Mouse (Mus musculus) embryonic facial prominence, embryonic 13.5 days (tissue): ENCODE data around the gene Dguok. TPM values are rescaled to one million over a fixed set of nuclear protein-coding genes. Genes with fewer than 3 reads are reported as not detected.
A peak's percentile ranks its signal among the peaks of the same experiment; 100 is the strongest.

Experiments
- ATAC-seq: fragments of 200-750 bp; cut with Nextera tagmentation; 2 replicates; pipeline ENCODE4 v1.8.0; 2017; ENCODE audit warnings: low read depth; ENCODE audit not compliant: insufficient number of reproducible peaks, insufficient read depth, low FRiP score, low TSS enrichment
- H3K27ac ChIP-seq: fragments of 300-500 bp; sonication (generic); 2 replicates; pipeline ENCODE4 v1.5.1; 2015; ENCODE audit warnings: moderate library complexity, mild to moderate bottlenecking, inconsistent platforms
- H3K27me3 ChIP-seq: fragments of 300-500 bp; sonication (generic); 2 replicates; pipeline ENCODE4 v1.6.1; 2015; ENCODE audit warnings: mild to moderate bottlenecking, inconsistent platforms
- H3K36me3 ChIP-seq: fragments of 300-500 bp; sonication (generic); 2 replicates; pipeline ENCODE4 v1.6.1; 2015; ENCODE audit warnings: mild to moderate bottlenecking, inconsistent platforms
- H3K4me1 ChIP-seq: fragments of 300-500 bp; sonication (generic); 2 replicates; pipeline ENCODE4 v1.6.1; 2015; ENCODE audit warnings: inconsistent platforms
- H3K4me2 ChIP-seq: fragments of 300-500 bp; sonication (generic); 2 replicates; pipeline ENCODE4 v1.6.1; 2015; ENCODE audit warnings: moderate library complexity, mild to moderate bottlenecking, inconsistent platforms
- H3K4me3 ChIP-seq: fragments of 300-500 bp; sonication (generic); 2 replicates; pipeline ENCODE4 v1.5.1; 2015; ENCODE audit warnings: mild to moderate bottlenecking, inconsistent platforms
- H3K9ac ChIP-seq: fragments of 300-500 bp; sonication (generic); 2 replicates; pipeline ENCODE4 v1.6.1; 2015; ENCODE audit warnings: mild to moderate bottlenecking, inconsistent platforms
- H3K9me3 ChIP-seq: fragments of 300-500 bp; sonication (generic); 2 replicates; pipeline ENCODE4 v1.6.1; 2016; ENCODE audit warnings: inconsistent platforms
- WGBS: fragments of 180-500 bp; shearing (Covaris S2); methylation state at CpG from one replicate; pipeline ENCODE4 v1.1.7; 2015; ENCODE audit warnings: mixed read lengths; 5-methylcytosine and 5-hydroxymethylcytosine counted together
- polyA plus RNA-seq: library from polyadenylated mRNA; unstranded; fragments of >200 nt; fragmentation: Nextera tagmentation; extraction: Ambion mirVana; gene quantifications from 2 replicates; pipeline ENCODE4 v1.2.1, GENCODE M21; 2015

Dguok gene
- 89.5 and 100.0 TPM in 2 replicates for polyA plus RNA-seq

GRCm38 (mm10) chr6:83506258-83507167 lies at the start of gene Dguok:
TSS of gene Dguok (minus strand) at chr6:83506969.
- peak within 1 kb of the TSS; percentile 96 for H3K27ac ChIP-seq
- ATAC-seq: peak; percentile 99
- peak within 1 kb of the TSS; percentile 69 for H3K4me2 ChIP-seq
- no peaks in the 10 kb centered on the region for H3K27me3 ChIP-seq
- H3K9me3 ChIP-seq: no peaks in the 10 kb centered on the region
- H3K4me3 ChIP-seq: peak within 1 kb of the TSS; percentile 68
- H3K36me3 ChIP-seq: no peaks in the 10 kb centered on the region
- peak within 1 kb of the TSS; percentile 83 for H3K9ac ChIP-seq
- WGBS: under 1% methylated on average over 54 of the region's 54 CpGs
- H3K4me1 ChIP-seq: peaks cover 14% of the 10 kb centered on the region

DNA sequence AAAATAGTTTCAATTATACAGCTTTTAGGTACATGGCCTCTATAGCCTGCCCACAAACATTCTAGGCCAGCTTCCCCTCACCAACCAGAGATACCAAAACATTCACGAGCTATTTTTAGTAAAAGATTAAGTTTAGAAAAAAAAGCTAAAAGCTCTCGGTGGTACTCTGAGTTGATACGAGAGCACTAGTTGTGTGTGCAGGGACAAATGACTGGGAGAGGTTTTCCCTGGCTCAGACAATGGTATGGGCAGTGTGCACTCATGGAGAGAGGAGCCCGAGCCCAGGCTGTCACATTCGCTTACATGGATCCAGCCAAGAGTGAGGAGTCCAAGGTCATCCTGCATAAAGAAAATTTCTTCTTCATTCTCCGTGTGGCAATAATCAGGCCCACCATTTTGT lies 49.2 kb upstream of the Dguok start:
- no peaks in the 10 kb centered on the region for H3K27me3 ChIP-seq
- WGBS: 85% methylated on average over 6 of the region's 6 CpGs
- no peak overlapping the region for H3K27ac ChIP-seq
- no peak for ATAC-seq
- no peak overlapping the region for H3K4me3 ChIP-seq
- H3K9ac ChIP-seq: no peak overlapping the region
- H3K36me3 ChIP-seq: peaks cover 70% of the 10 kb centered on the region
- no peak overlapping the region for H3K4me2 ChIP-seq
- H3K4me1 ChIP-seq: no peaks in the 10 kb centered on the region
- H3K9me3 ChIP-seq: no peaks in the 10 kb centered on the region

- Histone ChIP-seq H3K36me3 (peaks cover 43% of the 10 kb centered on the region), H3K4me1 (no peaks in the 10 kb centered on the region), H3K4me3 (no peak overlapping the region), H3K27ac (no peak overlapping the region), H3K4me2 (no peak overlapping the region), H3K27me3 (no peaks in the 10 kb centered on the region), H3K9me3 (no peaks in the 10 kb centered on the region), H3K9ac (no peak overlapping the region)
- ATAC-seq: no peak
- WGBS: 49% methylated on average over 5 of the region's 5 CpGs
Measured at GRCm38 (mm10) chr6:83548346-83548745, 41.6 kb upstream of the Dguok start.

DNA sequence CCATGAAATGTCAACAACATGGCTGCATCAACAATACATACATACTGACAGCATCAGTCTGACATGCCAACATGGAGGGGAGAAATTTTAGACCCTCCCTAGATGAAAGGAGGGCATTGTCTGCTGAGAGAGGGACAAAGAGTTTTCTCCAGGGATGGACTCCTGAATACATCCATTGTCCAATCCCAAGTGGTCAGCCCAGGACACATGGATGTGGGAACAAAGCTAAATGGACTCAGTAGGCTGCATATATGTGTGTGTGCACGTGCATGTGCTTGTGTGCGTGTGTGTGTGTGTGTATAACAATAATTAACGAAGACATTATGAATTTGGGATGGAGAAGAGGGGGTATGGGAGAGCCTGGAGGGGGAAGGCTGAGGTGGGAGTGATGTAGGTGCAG lies 39.0 kb upstream of the Dguok start:
- H3K27ac ChIP-seq: no peak overlapping the region
- H3K4me3 ChIP-seq: no peak overlapping the region
- no peaks in the 10 kb centered on the region for H3K27me3 ChIP-seq
- H3K9me3 ChIP-seq: no peaks in the 10 kb centered on the region
- H3K4me1 ChIP-seq: no peaks in the 10 kb centered on the region
- no peak overlapping the region for H3K4me2 ChIP-seq
- H3K36me3 ChIP-seq: peaks cover 34% of the 10 kb centered on the region
- no peak for ATAC-seq
- WGBS: 78% methylated on average over 3 of the region's 3 CpGs
- H3K9ac ChIP-seq: no peak overlapping the region

- Histone ChIP-seq H3K27ac (peak overlapping the region; percentile 51; the same call in 1 of the 2 replicates), H3K27me3 (no peaks in the 10 kb centered on the region), H3K36me3 (peaks cover 26% of the 10 kb centered on the region), H3K9ac (no peak overlapping the region), H3K4me3 (no peak overlapping the region), H3K4me2 (no peak overlapping the region), H3K9me3 (no peaks in the 10 kb centered on the region), H3K4me1 (no peaks in the 10 kb centered on the region)
- WGBS: 74% methylated on average over 11 of the region's 11 CpGs
- no peak for ATAC-seq
Measured at GRCm38 (mm10) chr6:83541756-83542456, 35.1 kb upstream of the Dguok start.

GRCm38 (mm10) chr6:83540017-83540416 lies 33.2 kb upstream of the Dguok start:
- WGBS: 33% methylated on average over 4 of the region's 4 CpGs
- no peaks in the 10 kb centered on the region for H3K9me3 ChIP-seq
- H3K4me1 ChIP-seq: peaks cover 8% of the 10 kb centered on the region; the same call in 1 of the 2 replicates
- no peak overlapping the region for H3K9ac ChIP-seq
- no peaks in the 10 kb centered on the region for H3K27me3 ChIP-seq
- peaks cover 7% of the 10 kb centered on the region for H3K36me3 ChIP-seq
- ATAC-seq: no peak
- H3K4me2 ChIP-seq: no peak overlapping the region
- H3K4me3 ChIP-seq: no peak overlapping the region
- H3K27ac ChIP-seq: no peak overlapping the region

- H3K4me1 ChIP-seq: peaks cover 8% of the 10 kb centered on the region; the same call in 1 of the 2 replicates
- H3K27ac ChIP-seq: no peak overlapping the region
- no peak overlapping the region for H3K9ac ChIP-seq
- H3K9me3 ChIP-seq: no peaks in the 10 kb centered on the region
- ATAC-seq: no peak
- H3K4me3 ChIP-seq: no peak overlapping the region
- H3K4me2 ChIP-seq: no peak overlapping the region
- H3K36me3 ChIP-seq: no peaks in the 10 kb centered on the region
- WGBS: 37% methylated on average over 6 of the region's 6 CpGs
- H3K27me3 ChIP-seq: no peaks in the 10 kb centered on the region
Measured at GRCm38 (mm10) chr6:83536795-83537059, 30.0 kb upstream of the Dguok start.

DNA sequence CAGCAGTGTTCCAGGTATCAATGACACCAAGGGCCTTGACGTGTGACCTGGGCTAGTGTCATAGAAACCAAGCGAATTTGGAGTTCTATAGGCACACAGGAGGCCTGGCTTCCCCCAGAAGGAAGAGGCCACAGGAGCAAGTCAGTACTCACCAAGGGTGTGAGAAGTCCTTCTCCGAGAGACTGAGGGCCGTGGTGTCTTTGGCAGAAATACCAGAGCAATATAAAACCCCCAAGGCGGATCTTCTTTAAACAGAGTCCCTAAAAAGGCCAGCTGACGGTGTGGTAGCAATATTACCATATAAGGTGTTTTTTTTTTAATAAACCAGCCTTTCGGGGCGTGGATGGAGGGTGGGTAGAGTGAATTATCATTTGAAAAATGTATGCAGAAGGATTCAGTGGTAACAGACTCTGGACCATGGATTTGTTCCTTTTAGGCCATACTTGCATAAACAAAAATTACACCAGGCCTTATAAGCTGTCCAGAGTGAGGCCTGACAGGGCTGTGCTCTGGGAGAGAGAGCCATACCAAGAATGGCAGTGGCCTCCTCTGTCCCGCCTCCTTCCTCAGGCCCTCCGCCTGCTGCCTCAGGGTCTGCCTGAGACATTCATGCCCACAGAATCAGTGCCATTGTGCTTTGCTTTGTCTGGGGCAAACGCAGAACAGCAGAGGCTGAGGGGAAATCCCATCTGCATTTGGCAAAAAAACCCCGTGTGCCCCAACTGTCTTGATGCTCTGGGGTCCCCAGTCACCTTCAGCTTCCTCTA lies 29.4 kb upstream of the Dguok start, which contains the start of gene Actg2:
Actg2 (minus strand) TSS at position 238 of the 767 bp plus-strand sequence.
- ATAC-seq: no peak
- 59% methylated on average over 12 of the region's 12 CpGs for WGBS
- Histone ChIP-seq H3K9ac (no peak within 1 kb of the TSS), H3K36me3 (no peaks in the 10 kb centered on the region), H3K4me2 (no peak within 1 kb of the TSS), H3K4me3 (no peak within 1 kb of the TSS), H3K27me3 (no peaks in the 10 kb centered on the region), H3K4me1 (peaks cover 8% of the 10 kb centered on the region; the same call in 1 of the 2 replicates), H3K27ac (no peak within 1 kb of the TSS), H3K9me3 (no peaks in the 10 kb centered on the region)

DNA sequence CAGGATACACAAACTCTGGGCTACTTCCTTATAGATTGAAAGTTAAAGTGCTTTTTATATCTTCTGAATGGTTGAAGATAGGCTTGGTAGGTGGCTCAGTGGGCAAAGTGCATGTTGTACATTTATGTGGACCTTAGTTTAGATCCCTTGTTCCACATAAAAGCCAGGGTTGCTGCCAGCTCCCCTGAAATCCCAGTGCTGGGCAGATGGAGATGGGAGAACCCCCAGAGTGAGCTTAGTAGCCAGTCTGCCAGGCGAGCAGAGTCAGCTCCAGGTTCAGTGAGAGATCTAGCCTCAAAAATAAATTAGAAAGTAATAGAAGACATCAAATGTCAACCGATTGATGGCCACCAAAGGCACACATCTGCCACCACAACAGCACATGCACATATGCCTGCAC lies 25.8 kb upstream of the Dguok start:
- no peak for ATAC-seq
- H3K4me2 ChIP-seq: no peak overlapping the region
- H3K4me1 ChIP-seq: peaks cover 8% of the 10 kb centered on the region; the same call in 1 of the 2 replicates
- no peak overlapping the region for H3K27ac ChIP-seq
- no peaks in the 10 kb centered on the region for H3K27me3 ChIP-seq
- WGBS: 78% methylated on average over 2 of the region's 2 CpGs
- no peaks in the 10 kb centered on the region for H3K36me3 ChIP-seq
- no peak overlapping the region for H3K9ac ChIP-seq
- no peaks in the 10 kb centered on the region for H3K9me3 ChIP-seq
- H3K4me3 ChIP-seq: no peak overlapping the region

- Histone ChIP-seq H3K27ac (no peak overlapping the region), H3K9ac (no peak overlapping the region), H3K4me1 (no peaks in the 10 kb centered on the region), H3K36me3 (no peaks in the 10 kb centered on the region), H3K27me3 (no peaks in the 10 kb centered on the region), H3K9me3 (no peaks in the 10 kb centered on the region), H3K4me3 (no peak overlapping the region), H3K4me2 (no peak overlapping the region)
- 69% methylated on average over 6 of the region's 6 CpGs for WGBS
- ATAC-seq: no peak
Measured at GRCm38 (mm10) chr6:83523194-83523593, 16.4 kb upstream of the Dguok start.

GRCm38 (mm10) chr6:83521784-83522183 lies 15.0 kb upstream of the Dguok start:
- H3K9ac ChIP-seq: no peak overlapping the region
- H3K27me3 ChIP-seq: no peaks in the 10 kb centered on the region
- no peak overlapping the region for H3K4me3 ChIP-seq
- no peak overlapping the region for H3K27ac ChIP-seq
- 76% methylated on average over 6 of the region's 6 CpGs for WGBS
- ATAC-seq: no peak
- H3K4me2 ChIP-seq: no peak overlapping the region
- no peaks in the 10 kb centered on the region for H3K4me1 ChIP-seq
- no peaks in the 10 kb centered on the region for H3K36me3 ChIP-seq
- no peaks in the 10 kb centered on the region for H3K9me3 ChIP-seq
